Mouse (Mus musculus): ENCODE results near the gene Gm3149.
"Not testable (repeated sequence)": the region's sequence is repeated elsewhere in the genome, so short reads cannot be mapped to it uniquely, and the experiment has no call there.

Gene Gm3149

DNA sequence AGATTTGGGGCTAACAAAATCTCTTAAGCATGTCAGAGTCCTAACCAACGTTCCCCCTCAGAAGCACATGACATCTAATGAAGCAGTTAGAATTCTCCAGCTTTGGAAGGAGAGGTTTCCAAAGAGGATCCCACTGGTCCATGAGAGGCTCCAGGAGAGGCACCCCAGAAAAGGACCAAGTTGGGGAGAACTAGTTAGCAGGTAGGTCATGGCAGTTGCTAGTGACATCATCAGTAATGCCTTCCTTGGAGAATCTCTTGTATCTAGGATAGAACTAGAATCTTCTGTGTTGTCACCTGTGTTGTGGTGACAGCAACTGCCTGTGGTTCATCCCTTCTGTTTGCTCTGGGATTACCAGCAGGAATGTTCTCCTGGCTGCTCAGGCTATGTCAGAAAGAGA lies at the start of gene Gm3149:
Gene Gm3149 (plus strand): TSS at position 301 of the 400 bp plus-strand sequence.
- DNase-seq (ENCODE audit: low spot score in 2 of 2), result not testable (repeated sequence)

DNA sequence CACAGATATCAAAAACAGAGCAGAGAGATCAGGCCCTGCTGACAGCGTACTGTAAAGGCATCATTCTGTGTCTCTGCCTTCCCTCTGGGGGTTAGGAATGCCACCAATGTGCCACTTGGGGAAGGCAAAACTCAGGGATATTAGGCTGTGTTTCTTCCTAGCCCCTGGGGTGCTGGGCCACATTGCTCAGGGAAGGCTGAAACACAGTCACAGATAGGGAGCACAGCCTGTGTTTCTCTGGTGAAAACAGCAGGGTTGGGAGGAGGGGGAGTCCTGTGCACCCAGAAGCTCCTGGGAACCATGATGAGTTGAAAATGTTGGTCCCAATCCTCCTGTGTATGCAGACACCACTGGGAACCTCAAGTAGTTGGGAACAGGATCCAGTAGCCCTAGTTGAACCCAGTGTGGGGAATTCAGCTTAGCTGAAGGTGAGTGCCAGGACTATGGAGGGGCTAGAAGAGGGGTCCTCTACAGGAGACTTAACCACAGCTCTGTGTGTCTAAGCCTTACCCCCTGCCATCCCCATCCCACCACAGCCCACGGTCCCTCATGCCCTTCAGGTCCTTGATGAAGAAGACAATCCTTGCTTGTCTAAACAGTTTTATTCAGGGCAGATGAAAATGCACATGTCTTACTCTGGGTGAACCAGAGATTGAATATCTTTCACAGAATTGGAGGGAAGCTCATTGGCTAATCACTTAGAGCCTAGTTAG lies 47.7 kb upstream of the Gm3149 start:
- not testable (repeated sequence) for DNase-seq (ENCODE audit: low spot score in 2 of 2)

DNA sequence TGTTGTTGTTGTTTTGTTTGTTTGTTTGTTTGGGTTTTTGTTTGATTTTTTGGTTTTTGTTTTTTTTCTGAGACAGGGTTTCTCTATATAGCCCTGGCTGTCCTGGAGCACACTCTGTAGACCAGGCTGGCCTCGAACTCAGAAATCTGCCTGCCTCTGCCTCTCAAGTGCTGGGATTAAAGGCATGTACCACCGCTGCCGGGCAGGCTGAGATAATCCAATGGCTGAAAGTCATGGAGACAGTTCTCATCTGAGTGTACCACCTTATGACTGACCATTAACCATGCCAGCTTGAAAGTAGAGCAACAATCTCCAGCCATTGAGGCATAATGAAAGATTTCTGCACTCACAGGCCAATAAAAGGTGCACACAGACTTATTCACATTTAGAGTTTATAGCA lies 37.3 kb upstream of the Gm3149 start:
- not testable (repeated sequence) for DNase-seq (ENCODE audit: low spot score in 2 of 2)

DNA sequence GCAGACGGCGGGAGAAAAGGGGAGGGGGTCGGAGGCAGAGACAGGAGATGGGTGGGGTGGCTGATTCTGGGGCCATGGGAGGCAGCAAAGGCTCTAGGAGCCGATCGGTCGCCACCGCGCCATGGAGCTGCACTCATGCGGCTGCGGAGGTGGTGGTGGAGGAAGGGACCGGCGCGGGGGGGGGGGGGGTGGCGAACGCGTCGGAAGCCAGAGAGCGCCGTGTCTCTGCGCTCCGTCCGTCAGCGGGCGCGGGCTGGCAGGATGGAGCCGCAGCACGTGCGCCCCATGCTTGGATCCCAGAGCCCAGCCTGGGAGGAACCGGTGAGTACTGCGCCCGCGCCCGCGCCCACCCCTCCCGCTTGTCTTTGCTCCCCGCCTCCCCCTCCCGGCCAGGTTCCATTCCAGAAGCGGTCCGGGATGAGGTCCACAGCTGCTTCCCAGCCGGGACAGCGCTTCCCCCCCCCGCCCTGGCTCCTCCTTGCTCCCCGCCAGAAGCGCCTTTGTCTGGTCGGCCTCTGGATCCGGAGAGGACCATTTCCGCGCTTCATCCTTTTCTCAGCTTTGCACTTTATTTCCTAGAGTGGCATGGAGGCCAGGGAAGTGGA lies 17.5 kb downstream of the Gm3149 start, which contains the start of gene 2610042L04Rik:
Gene 2610042L04Rik (plus strand): TSS at position 288 of the 605 bp plus-strand sequence.
- DNase-seq (ENCODE audit: low spot score in 2 of 2), result not testable (repeated sequence)

DNA sequence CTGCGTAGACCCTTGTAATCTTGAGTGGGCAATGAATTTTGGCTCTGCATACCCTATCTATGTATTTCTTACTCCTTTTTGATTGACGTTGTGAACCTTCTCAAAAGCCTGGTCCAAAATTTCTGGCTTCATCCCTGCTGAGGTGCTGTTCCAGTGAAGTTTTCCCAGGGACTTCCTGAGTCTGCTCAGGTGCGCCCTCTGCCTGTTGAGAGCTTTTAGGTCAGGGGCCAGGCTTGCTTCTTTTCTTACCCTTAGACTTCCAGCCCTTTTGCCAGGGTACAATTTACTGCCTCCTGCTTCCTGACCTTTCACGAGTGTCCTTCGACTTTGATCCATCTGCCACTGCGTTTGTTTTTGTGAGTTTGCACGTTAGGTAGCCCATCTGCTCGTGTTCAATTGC lies 18.4 kb downstream of the Gm3149 start:
- DNase-seq (ENCODE audit: low spot score in 2 of 2), result not testable (repeated sequence)

DNA sequence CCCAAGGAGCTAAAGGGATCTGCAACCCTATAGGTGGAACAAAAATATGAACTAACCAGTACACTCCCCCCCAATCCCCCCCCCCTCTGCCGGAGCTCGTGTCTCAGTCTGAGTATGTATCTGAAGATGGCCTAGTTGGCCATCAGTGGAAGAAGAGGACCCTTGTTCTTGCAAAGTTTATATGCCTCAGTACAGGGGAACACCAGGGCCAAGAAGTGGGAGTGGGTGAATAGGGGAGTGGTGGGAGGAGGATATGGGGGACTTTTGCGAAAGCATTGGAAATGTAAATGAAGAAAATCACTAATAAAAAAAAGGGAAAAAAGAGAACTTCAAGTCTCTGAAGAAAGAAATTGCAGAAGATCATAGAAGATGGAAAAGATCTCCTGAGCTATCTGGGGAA lies 51.9 kb downstream of the Gm3149 start:
- not testable (repeated sequence) for DNase-seq (ENCODE audit: low spot score in 2 of 2)

DNA sequence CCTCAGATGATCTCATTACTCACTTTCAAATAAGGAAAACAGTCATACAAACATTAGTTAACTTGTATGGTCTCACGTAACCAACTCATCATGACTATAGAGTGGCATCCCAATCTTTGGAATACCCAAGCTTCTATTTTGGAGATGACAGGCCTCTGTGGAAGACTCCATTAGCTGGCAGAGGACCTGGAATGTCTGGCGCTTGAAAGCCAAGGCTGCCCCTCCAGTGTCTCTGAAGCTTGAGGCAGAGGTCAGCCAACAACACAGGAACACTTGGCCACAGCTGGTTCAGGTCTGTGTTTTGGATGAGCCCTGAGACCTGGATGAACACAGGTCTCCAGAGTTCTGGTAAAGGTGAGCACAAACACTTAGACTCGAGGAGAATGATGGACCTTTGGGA lies 52.6 kb downstream of the Gm3149 start:
- not testable (repeated sequence) for DNase-seq (ENCODE audit: low spot score in 2 of 2)
